ENCODE assay signal across 9 mouse cellular contexts in genomic region chr17:24540375-24540774, GRCm38 (mm10). TPM values are rescaled to one million over a fixed set of nuclear protein-coding genes. Genes with fewer than 3 reads are reported as not detected.
DNase-seq lines count a peak whose midpoint lies in the region; ATAC-seq and TF ChIP-seq lines count a peak whose summit lies in the region.
"Had no signal": no experiment of that assay in that cellular context is flagged by ENCODE, and none has a peak within 500 bp of the region (broad histone marks: within the 10 kb centered on the region; RNA-seq: fewer than 3 reads in every experiment).

No protein-coding gene starts in this region.

- no peak for TF ChIP-seq EP300 in liver, postnatal 0 days (IDR thresholded peaks at IDR 0.05; ENCODE audit: low read depth)

- DNase-seq in adrenal gland, postnatal 10 days = peak; percentile 64
- no peak for DNase-seq in adrenal gland, postnatal 25 days
- peak; percentile 43 to 59 for DNase-seq in spleen, adult 2 months (ENCODE audit: low read depth in 1 of 2, low spot score in 2 of 2)
- DNase-seq in spleen, adult 12 weeks (ENCODE audit: low spot score) = no peak
- peak; percentile 77 for DNase-seq in hindbrain, postnatal 0 days (ENCODE audit: low spot score)
- peak; percentile 68 for DNase-seq in liver, postnatal 0 days
- DNase-seq in frontal cortex, postnatal 10 days (ENCODE audit: low spot score in 2 of 2) = no peak

- no peak overlapping the region for H3K9ac ChIP-seq in hindbrain, postnatal 0 days (replicated peaks; ENCODE audit: low read length)
- H3K9ac ChIP-seq in liver, postnatal 0 days (replicated peaks) = no peak overlapping the region
- H3K9ac ChIP-seq in stomach, embryonic 15.5 days = no peak overlapping the region

- ATAC-seq in hindbrain, postnatal 0 days = no peak
- peak; percentile 72 for ATAC-seq in liver, postnatal 0 days
- peak; percentile 42; the same call in 1 of the 2 replicates for ATAC-seq in stomach, embryonic 15.5 days (ENCODE audit: insufficient read depth, low FRiP score, low read depth)

- no peak overlapping the region for H3K4me3 ChIP-seq in spleen, adult 2 months (ENCODE audit: extremely low read depth, insufficient read depth, insufficient read length)
- H3K4me3 ChIP-seq in hindbrain, postnatal 0 days (ENCODE audit: low read length) = no peak overlapping the region
- no peak overlapping the region for H3K4me3 ChIP-seq in liver, postnatal 0 days (ENCODE audit: low read depth, low read length)
- no peak overlapping the region for H3K4me3 ChIP-seq in stomach, embryonic 15.5 days (replicated peaks)
- H3K4me3 ChIP-seq: erythroblast, embryonic 14.5 days had no signal

- H3K9me3 ChIP-seq in hindbrain, postnatal 0 days (ENCODE audit: low read length) = no peaks in the 10 kb centered on the region
- H3K9me3 ChIP-seq in liver, postnatal 0 days (ENCODE audit: low read length) = no peaks in the 10 kb centered on the region
- H3K9me3 ChIP-seq in stomach, embryonic 15.5 days = no peaks in the 10 kb centered on the region

- no peak overlapping the region for H3K27ac ChIP-seq in spleen, adult 2 months (ENCODE audit: insufficient read depth, low read length)
- no peak overlapping the region for H3K27ac ChIP-seq in hindbrain, postnatal 0 days
- no peak overlapping the region for H3K27ac ChIP-seq in liver, postnatal 0 days (ENCODE audit: low read depth)
- no peak overlapping the region for H3K27ac ChIP-seq in stomach, embryonic 15.5 days

- no peak overlapping the region for H3K4me2 ChIP-seq in hindbrain, postnatal 0 days (ENCODE audit: low read depth, low read length)
- H3K4me2 ChIP-seq in liver, postnatal 0 days (ENCODE audit: low read depth, low read length) = no peak overlapping the region
- H3K4me2 ChIP-seq in stomach, embryonic 15.5 days = no peak overlapping the region

- TF ChIP-seq POLR2A in spleen, adult 2 months (IDR thresholded peaks at IDR 0.05; ENCODE audit: low read depth, low read length) = no peak

- no peaks in the 10 kb centered on the region for H3K27me3 ChIP-seq in spleen, adult 2 months (ENCODE audit: control insufficient read depth, insufficient read depth, low read length)
- H3K27me3 ChIP-seq in hindbrain, postnatal 0 days (ENCODE audit: insufficient read depth, low read length) = no peaks in the 10 kb centered on the region
- H3K27me3 ChIP-seq in liver, postnatal 0 days (ENCODE audit: insufficient read depth, low read length) = no peaks in the 10 kb centered on the region
- no peaks in the 10 kb centered on the region for H3K27me3 ChIP-seq in stomach, embryonic 15.5 days (replicated peaks)

- peak; percentile 77; the same call in 1 of the 2 replicates for TF ChIP-seq CTCF in spleen, adult 2 months (IDR thresholded peaks at IDR 0.05; ENCODE audit: extremely low read depth, insufficient read depth, insufficient read length, insufficient replicate concordance)
- TF ChIP-seq CTCF in hindbrain, postnatal 0 days (IDR thresholded peaks at IDR 0.05; ENCODE audit: low read depth) = peak; percentile 77
- TF ChIP-seq CTCF in liver, postnatal 0 days (IDR thresholded peaks at IDR 0.05; ENCODE audit: low read depth) = peak; percentile 93

- 8% methylated on average over 3 of the region's 3 CpGs for WGBS in spleen, adult 2 months
- WGBS in hindbrain, postnatal 0 days = 7% methylated on average over 3 of the region's 3 CpGs
- WGBS in liver, postnatal 0 days (ENCODE audit: insufficient replicate concordance) = 7% methylated on average over 3 of the region's 3 CpGs
- WGBS in stomach, embryonic 15.5 days = 11% methylated on average over 3 of the region's 3 CpGs

- H3K4me1 ChIP-seq in spleen, adult 2 months (ENCODE audit: control insufficient read depth, insufficient read depth, insufficient read length) = no peaks in the 10 kb centered on the region
- H3K4me1 ChIP-seq in hindbrain, postnatal 0 days (ENCODE audit: insufficient read depth, low read length) = peaks cover 8% of the 10 kb centered on the region; the same call in 1 of the 2 replicates
- no peaks in the 10 kb centered on the region for H3K4me1 ChIP-seq in liver, postnatal 0 days (ENCODE audit: insufficient read depth)
- no peaks in the 10 kb centered on the region for H3K4me1 ChIP-seq in stomach, embryonic 15.5 days

- H3K36me3 ChIP-seq in spleen, adult 2 months (ENCODE audit: control insufficient read depth, insufficient read depth, low read length) = no peaks in the 10 kb centered on the region
- H3K36me3 ChIP-seq in hindbrain, postnatal 0 days (ENCODE audit: insufficient read depth, low read length) = no peaks in the 10 kb centered on the region
- H3K36me3 ChIP-seq in liver, postnatal 0 days (replicated peaks; ENCODE audit: insufficient read depth, low read length) = no peaks in the 10 kb centered on the region
- H3K36me3 ChIP-seq in stomach, embryonic 15.5 days = no peaks in the 10 kb centered on the region

RNA-seq across cellular contexts. Expression of gene Rab26, which starts 6.4 kb away (rescaled TPM):
- total RNA-seq in adrenal gland, postnatal 10 days (2021) = 1 to 10 TPM; 1.2 to 1.5 TPM
- total RNA-seq in adrenal gland, postnatal 25 days (2021) = 1.3 and 1.4 TPM in 2 replicates
- 2.2 and 2.5 TPM in 2 replicates for polyA plus RNA-seq in spleen, adult 2 months (2012; rRNA removed)
- 2.7 and 4.0 TPM in 2 replicates for total RNA-seq in hindbrain, postnatal 0 days (2014; rRNA removed)
- polyA plus RNA-seq in hindbrain, postnatal 0 days (2015; fragmentation: Nextera tagmentation; extraction: Ambion mirVana) = 10.6 and 14.7 TPM in 2 replicates
- polyA plus RNA-seq in liver, postnatal 0 days (2015; fragmentation: Nextera tagmentation; extraction: Ambion mirVana) = 0.45 and 0.81 TPM in 2 replicates
- 8.3 and 11.6 TPM in 2 replicates for polyA plus RNA-seq in stomach, embryonic 15.5 days (2015; fragmentation: Nextera tagmentation; extraction: Ambion mirVana)

RNA-seq across cellular contexts. Expression of gene Pkd1, which starts 9.3 kb away (rescaled TPM):
- 10 to 100 TPM; 40.2 to 51.0 TPM for total RNA-seq in adrenal gland, postnatal 10 days (2021)
- total RNA-seq in adrenal gland, postnatal 25 days (2021) = 45.2 and 65.8 TPM in 2 replicates
- 70.8 and 73.9 TPM in 2 replicates for polyA plus RNA-seq in spleen, adult 2 months (2012; rRNA removed)
- 87.9 and 99.2 TPM in 2 replicates for total RNA-seq in hindbrain, postnatal 0 days (2014; rRNA removed)
- polyA plus RNA-seq in hindbrain, postnatal 0 days (2015; fragmentation: Nextera tagmentation; extraction: Ambion mirVana) = 14.9 and 16.0 TPM in 2 replicates
- 2.7 and 2.8 TPM in 2 replicates for polyA plus RNA-seq in liver, postnatal 0 days (2015; fragmentation: Nextera tagmentation; extraction: Ambion mirVana)
- 27.3 and 29.0 TPM in 2 replicates for polyA plus RNA-seq in stomach, embryonic 15.5 days (2015; fragmentation: Nextera tagmentation; extraction: Ambion mirVana)

RNA-seq across cellular contexts. Expression of gene Traf7, which starts 12.6 kb away (rescaled TPM):
- 100 to 1,000 TPM in 1 of 2 experiments, 10 to 100 TPM in 1; 83.5 to 104 TPM for total RNA-seq in adrenal gland, postnatal 10 days (2021)
- total RNA-seq in adrenal gland, postnatal 25 days (2021) = 105 and 133 TPM in 2 replicates
- 182 and 213 TPM in 2 replicates for polyA plus RNA-seq in spleen, adult 2 months (2012; rRNA removed)
- total RNA-seq in hindbrain, postnatal 0 days (2014; rRNA removed) = 159 and 165 TPM in 2 replicates
- polyA plus RNA-seq in hindbrain, postnatal 0 days (2015; fragmentation: Nextera tagmentation; extraction: Ambion mirVana) = 64.0 and 66.1 TPM in 2 replicates
- 14.1 and 17.2 TPM in 2 replicates for polyA plus RNA-seq in liver, postnatal 0 days (2015; fragmentation: Nextera tagmentation; extraction: Ambion mirVana)
- polyA plus RNA-seq in stomach, embryonic 15.5 days (2015; fragmentation: Nextera tagmentation; extraction: Ambion mirVana) = 82.7 and 84.2 TPM in 2 replicates

RNA-seq across cellular contexts. Expression of gene Caskin1, which starts 52.0 kb away (rescaled TPM):
- 10 to 100 TPM; 11.1 to 26.5 TPM for total RNA-seq in adrenal gland, postnatal 10 days (2021)
- total RNA-seq in adrenal gland, postnatal 25 days (2021) = 26.2 and 60.8 TPM in 2 replicates
- 0.40 and 0.47 TPM in 2 replicates for polyA plus RNA-seq in spleen, adult 2 months (2012; rRNA removed)
- 152 and 163 TPM in 2 replicates for total RNA-seq in hindbrain, postnatal 0 days (2014; rRNA removed)
- 42.1 and 43.7 TPM in 2 replicates for polyA plus RNA-seq in hindbrain, postnatal 0 days (2015; fragmentation: Nextera tagmentation; extraction: Ambion mirVana)
- not detected in 2 replicates for polyA plus RNA-seq in liver, postnatal 0 days (2015; fragmentation: Nextera tagmentation; extraction: Ambion mirVana)
- polyA plus RNA-seq in stomach, embryonic 15.5 days (2015; fragmentation: Nextera tagmentation; extraction: Ambion mirVana) = 2.6 and 3.0 TPM in 2 replicates
- polyA plus RNA-seq: erythroblast, embryonic 14.5 days had no signal

Comparison
In these comparisons a context has a peak if more than half of its experiments do, and no peak if none do; other contexts are left out.
1. DNase-seq: peak in adrenal gland, postnatal 10 days (single experiment), spleen, adult 2 months (2 of 2), hindbrain, postnatal 0 days (single experiment) and liver, postnatal 0 days (single experiment); none in adrenal gland, postnatal 25 days (single experiment), spleen, adult 12 weeks (single experiment) and frontal cortex, postnatal 10 days (0 of 2).
2. Peak in every context shown above with its lines, with median percentiles within 50 percentile points of each other: CTCF ChIP-seq.